Mouse (Mus musculus) ES-E14 (cell line): ENCODE results near the gene Ywhag. TPM values are rescaled to one million over a fixed set of nuclear protein-coding genes. Genes with fewer than 3 reads are reported as not detected.

Experiments used
- DNase-seq: peaks from one replicate; pipeline ENCODE4 v3.0.0-alpha.2; 2013; ENCODE audit warnings: low read depth, low spot score
- H3K27ac ChIP-seq: 2 replicates; pipeline ENCODE4 v1.5.1; 2012; ENCODE audit warnings: low read depth, mild to moderate bottlenecking, low read length, moderate library complexity, mixed read lengths; ENCODE audit not compliant: poor library complexity, insufficient read depth, severe bottlenecking
- H3K36me3 ChIP-seq: 2 replicates; pipeline ENCODE4 v1.6.1; 2012; ENCODE audit warnings: mild to moderate bottlenecking, low read length, moderate library complexity, mixed read lengths; ENCODE audit not compliant: control insufficient read depth, poor library complexity, insufficient read depth, severe bottlenecking
- H3K4me1 ChIP-seq, 2 experiments: fragments of 150-350 bp in 1 of 2; sonication (generic) in 1 of 2; 2 replicates each; pipeline ENCODE4 v1.6.1; 2012; ENCODE audit warnings: low read length in 2 of 2, mild to moderate bottlenecking in 1 of 2, mixed read lengths in 1 of 2; ENCODE audit not compliant: control insufficient read depth in 2 of 2, insufficient read depth in 2 of 2, poor library complexity in 1 of 2
- H3K4me3 ChIP-seq, 2 experiments: fragments of 150-350 bp in 1 of 2; sonication (generic) in 1 of 2; 2 replicates each; pipeline ENCODE4 v1.5.1; 2012; ENCODE audit warnings: low read length in 2 of 2, low read depth in 1 of 2, mild to moderate bottlenecking in 1 of 2, mixed read lengths in 1 of 2; ENCODE audit not compliant: insufficient read depth in 1 of 2, poor library complexity in 1 of 2, severe bottlenecking in 1 of 2
- H3K9ac ChIP-seq: 2 replicates; pipeline ENCODE4 v1.6.1; 2012; ENCODE audit warnings: low read depth, mild to moderate bottlenecking, low read length, mixed read lengths; ENCODE audit not compliant: poor library complexity, insufficient read depth, severe bottlenecking
- H3K9me3 ChIP-seq: fragments of 150-350 bp; sonication (generic); 2 replicates; pipeline ENCODE4 v1.6.1; 2012; ENCODE audit warnings: low read depth, mild to moderate bottlenecking, low read length; ENCODE audit not compliant: control insufficient read depth, insufficient read depth
- CHD2 ChIP-seq: IDR thresholded peaks from 2 replicates; pipeline ENCODE4 v1.6.1; 2014; ENCODE audit warnings: mild to moderate bottlenecking, low read depth, low read length, inconsistent platforms
- HCFC1 ChIP-seq: IDR thresholded peaks from 2 replicates; pipeline ENCODE4 v1.6.1; 2012; ENCODE audit warnings: low read length, inconsistent platforms, borderline replicate concordance; ENCODE audit not compliant: insufficient read depth
- MAFK ChIP-seq: IDR thresholded peaks from 2 replicates; pipeline ENCODE4 v1.6.1; 2014; ENCODE audit warnings: mild to moderate bottlenecking, low read depth, low read length, inconsistent platforms; ENCODE audit not compliant: insufficient read depth
- ZC3H11A ChIP-seq: IDR thresholded peaks from 2 replicates; pipeline ENCODE4 v1.6.1; 2012; ENCODE audit warnings: low read depth, mild to moderate bottlenecking, inconsistent platforms, low read length, borderline replicate concordance
- ZNF384 ChIP-seq: IDR thresholded peaks from 2 replicates; pipeline ENCODE4 v1.6.1; 2012; ENCODE audit warnings: low read depth, low read length, inconsistent platforms
- in situ Hi-C, 2 experiments: fragments of 600-800 bp; cut with MboI; formaldehyde crosslinking; loops; one replicate each; pipeline ENCODE4 v1.15.1; 2025; ENCODE audit warnings: low sequenced_read_pairs in 2 of 2, inconsistent platforms in 1 of 2; ENCODE audit not compliant: unreplicated experiment in 2 of 2
- total RNA-seq: library from RNA; depleted of rRNA; stranded (reverse); fragments of 300-350 nt; gene quantifications from 2 replicates; pipeline ENCODE4 v1.2.3, GENCODE M21; 2012

The Ywhag gene
- total RNA-seq, 1 experiment: 176 TPM

DNA sequence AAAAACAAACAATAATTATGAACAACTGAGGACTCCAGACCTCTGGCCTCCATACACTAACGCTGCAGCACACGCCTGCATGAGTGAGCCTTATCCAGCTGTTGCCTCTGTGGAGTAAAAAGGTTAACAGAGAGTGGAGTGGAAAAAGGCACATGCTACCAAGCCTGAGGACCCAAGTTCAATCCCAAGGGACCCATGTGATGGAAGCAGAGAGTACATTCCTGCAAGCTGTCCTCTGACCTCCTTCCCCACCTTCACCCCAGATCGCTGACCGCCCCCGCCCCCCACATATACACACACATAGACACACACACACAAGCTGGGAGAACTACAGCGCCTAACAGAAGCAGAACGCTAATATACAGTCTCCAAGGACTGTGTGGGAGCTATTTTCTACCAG, 10.5 kb downstream of the Ywhag start:
- in situ Hi-C loops: no loop called here
- DNase-seq: no peak
- no peak overlapping the region for H3K9ac ChIP-seq
- no peaks in the 10 kb centered on the region for H3K9me3 ChIP-seq
- no peak overlapping the region for H3K27ac ChIP-seq
- peaks cover 0 to 11% of the 10 kb centered on the region in 2 experiments; a peak in 2 of 4 replicates for H3K4me1 ChIP-seq
- peaks cover 68% of the 10 kb centered on the region for H3K36me3 ChIP-seq
- no peak for TF ChIP-seq HCFC1
- TF ChIP-seq MAFK: no peak
- TF ChIP-seq ZNF384: no peak
- no peak for TF ChIP-seq CHD2
- TF ChIP-seq ZC3H11A: no peak
- H3K4me3 ChIP-seq: no peak overlapping the region

DNA sequence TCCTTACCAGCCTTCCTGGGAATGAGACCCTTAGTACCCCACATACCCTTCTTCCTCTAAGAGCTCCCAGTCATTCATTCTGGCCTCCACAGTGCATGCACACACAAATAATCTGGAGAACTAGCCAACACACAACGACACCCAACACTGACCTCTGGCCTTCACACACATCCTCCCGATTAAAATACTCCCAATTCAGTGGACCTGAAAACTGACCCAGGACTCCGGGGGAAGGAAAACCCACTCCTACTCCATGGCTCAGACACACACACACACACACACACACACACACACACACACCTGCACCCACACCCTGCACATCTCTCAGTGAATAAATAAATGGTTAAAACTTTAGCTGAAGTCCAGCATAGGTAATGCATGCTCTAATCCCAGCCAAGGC, 14.5 kb downstream of the Ywhag start:
- peaks cover 0 to 26% of the 10 kb centered on the region in 2 experiments; a peak in 1 of 4 replicates for H3K4me1 ChIP-seq
- H3K9me3 ChIP-seq: no peaks in the 10 kb centered on the region
- TF ChIP-seq HCFC1: no peak
- no peak for TF ChIP-seq ZNF384
- no peak for TF ChIP-seq MAFK
- no peak for TF ChIP-seq CHD2
- TF ChIP-seq ZC3H11A: no peak
- no peak overlapping the region for H3K27ac ChIP-seq
- DNase-seq: no peak
- H3K9ac ChIP-seq: no peak overlapping the region
- peaks cover 78% of the 10 kb centered on the region for H3K36me3 ChIP-seq
- in situ Hi-C loops: no loop called here
- H3K4me3 ChIP-seq: no peak overlapping the region

DNA sequence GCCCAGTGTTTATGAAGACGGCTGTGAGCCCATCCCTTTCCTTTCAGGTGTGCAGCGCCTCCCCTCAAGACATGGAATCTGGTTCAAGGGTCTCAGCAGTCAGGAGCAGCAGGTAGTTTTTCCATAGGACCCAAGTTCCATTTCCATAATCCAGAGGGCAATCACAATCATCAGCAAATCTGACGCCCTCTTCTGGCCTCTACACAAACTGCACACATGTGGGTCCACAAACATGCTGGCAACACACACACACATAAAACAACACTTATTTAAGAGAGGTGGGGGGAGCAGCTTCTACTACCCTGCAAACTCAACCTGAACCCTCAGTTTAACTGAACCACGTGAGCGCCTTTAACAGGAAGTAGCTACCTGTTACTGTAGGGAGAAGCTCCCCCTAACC, 15.8 kb downstream of the Ywhag start:
- in situ Hi-C loops: no loop called here
- no peak overlapping the region for H3K9ac ChIP-seq
- no peak for DNase-seq
- H3K4me1 ChIP-seq: peaks cover 8 to 33% of the 10 kb centered on the region in 2 experiments; a peak in 2 of 4 replicates
- H3K27ac ChIP-seq: no peak overlapping the region
- H3K4me3 ChIP-seq: no peak overlapping the region
- TF ChIP-seq ZC3H11A (no peak), ZNF384 (no peak), HCFC1 (no peak), MAFK (no peak), CHD2 (no peak)
- H3K9me3 ChIP-seq: no peaks in the 10 kb centered on the region
- peaks cover 81% of the 10 kb centered on the region for H3K36me3 ChIP-seq

DNA sequence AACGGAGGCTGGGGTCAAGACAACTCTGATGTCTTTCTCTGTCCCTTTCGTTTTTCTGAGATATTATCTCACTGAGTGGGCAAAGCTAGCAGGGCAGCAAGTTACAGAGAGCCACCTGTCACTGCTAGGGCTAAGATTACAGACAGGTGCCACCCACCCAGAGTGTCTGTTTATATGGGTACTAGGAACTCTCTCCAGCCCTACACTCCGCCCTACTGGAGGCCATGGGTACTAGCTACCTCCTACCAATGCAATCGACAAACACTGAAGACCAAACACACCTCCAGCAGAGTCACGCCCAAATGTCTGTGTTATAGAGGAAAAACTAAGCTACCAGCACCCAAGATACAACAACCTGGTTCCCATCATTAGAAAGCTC, 16.4 kb downstream of the Ywhag start:
- no peak overlapping the region for H3K4me3 ChIP-seq
- no peak for DNase-seq
- H3K36me3 ChIP-seq: peaks cover 80% of the 10 kb centered on the region
- no peak overlapping the region for H3K9ac ChIP-seq
- H3K27ac ChIP-seq: no peak overlapping the region
- H3K9me3 ChIP-seq: no peaks in the 10 kb centered on the region
- TF ChIP-seq CHD2 (no peak), ZNF384 (no peak), ZC3H11A (no peak), HCFC1 (no peak), MAFK (no peak)
- peaks cover 9 to 33% of the 10 kb centered on the region in 2 experiments; a peak in 2 of 4 replicates for H3K4me1 ChIP-seq
- in situ Hi-C loops: no loop called here

DNA sequence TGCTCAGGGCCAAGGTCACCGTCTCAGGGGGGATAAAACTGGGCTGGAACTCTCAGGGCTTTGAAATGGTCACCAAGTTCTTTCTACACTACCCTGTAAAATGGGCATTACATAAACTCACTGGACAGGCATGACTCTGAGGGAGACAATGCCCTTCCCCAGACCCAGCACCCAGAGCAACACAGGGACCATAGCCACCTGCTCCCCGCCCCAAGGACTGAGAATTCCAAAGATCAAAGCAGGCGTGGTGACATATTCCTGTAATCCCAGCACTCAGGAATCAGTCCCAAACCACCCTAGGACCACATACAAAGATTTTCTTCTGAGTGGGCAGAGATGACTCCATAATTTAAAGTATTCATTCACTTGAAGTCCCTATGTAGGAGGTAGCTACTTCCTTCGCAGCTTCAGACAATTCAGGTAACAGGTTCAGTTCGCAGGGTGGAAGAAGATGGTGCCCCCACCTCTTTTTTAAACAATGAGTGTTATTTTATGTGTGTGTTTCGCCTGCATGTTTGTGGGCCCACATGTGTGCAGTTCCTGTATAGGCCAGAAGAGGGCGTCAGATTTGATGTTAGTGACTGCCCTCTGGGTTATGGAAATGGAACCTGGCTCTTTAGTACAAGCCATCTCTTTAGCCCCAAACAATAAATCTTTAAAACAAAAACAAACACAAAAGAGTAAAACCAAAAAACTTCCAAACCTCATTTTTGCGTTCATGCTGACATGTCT, 16.9 kb downstream of the Ywhag start:
- peaks cover 9 to 33% of the 10 kb centered on the region in 2 experiments; a peak in 2 of 4 replicates for H3K4me1 ChIP-seq
- in situ Hi-C loops: no loop called here
- no peak overlapping the region for H3K27ac ChIP-seq
- H3K9ac ChIP-seq: no peak overlapping the region
- TF ChIP-seq MAFK (no peak), ZC3H11A (no peak), ZNF384 (no peak), HCFC1 (no peak), CHD2 (no peak)
- no peak for DNase-seq
- no peaks in the 10 kb centered on the region for H3K9me3 ChIP-seq
- peaks cover 80% of the 10 kb centered on the region for H3K36me3 ChIP-seq
- H3K4me3 ChIP-seq: no peak overlapping the region
